Mouse (Mus musculus) intestine, postnatal 0 days (tissue): Measurements from ENCODE around the gene Exosc8. TPM values are rescaled to one million over a fixed set of nuclear protein-coding genes. Genes with fewer than 3 reads are reported as not detected.

Experiments used
- ATAC-seq: fragments of 200-750 bp; cut with Nextera tagmentation; 2 replicates; pipeline ENCODE4 v1.8.0; 2017; ENCODE audit warnings: mild to moderate bottlenecking, moderate TSS enrichment, moderate library complexity
- H3K27ac ChIP-seq: fragments of 300-500 bp; sonication (generic); 2 replicates; pipeline ENCODE4 v1.5.1; 2014; ENCODE audit warnings: mild to moderate bottlenecking, low read depth, low read length, moderate library complexity
- H3K27me3 ChIP-seq: fragments of 300-500 bp; sonication (generic); replicated peaks from 2 replicates; pipeline ENCODE4 v1.6.1; 2014; ENCODE audit warnings: low read length, mixed read lengths; ENCODE audit not compliant: control insufficient read depth, insufficient read depth
- H3K36me3 ChIP-seq: fragments of 300-500 bp; sonication (generic); 2 replicates; pipeline ENCODE4 v1.6.1; 2014; ENCODE audit warnings: mild to moderate bottlenecking, moderate library complexity; ENCODE audit not compliant: control insufficient read depth, insufficient read depth
- H3K4me1 ChIP-seq: fragments of 300-500 bp; sonication (generic); replicated peaks from 2 replicates; pipeline ENCODE4 v1.6.1; 2014; ENCODE audit warnings: antibody characterized with exemption, low read length, mixed read lengths; ENCODE audit not compliant: control insufficient read depth, insufficient read depth
- H3K4me2 ChIP-seq: fragments of 300-500 bp; sonication (generic); replicated peaks from 2 replicates; pipeline ENCODE4 v1.6.1; 2014; ENCODE audit warnings: low read depth, mild to moderate bottlenecking, moderate library complexity
- H3K4me3 ChIP-seq: fragments of 300-500 bp; sonication (generic); 2 replicates; pipeline ENCODE4 v1.5.1; 2014; ENCODE audit warnings: low read depth, low read length
- H3K9ac ChIP-seq: fragments of 300-500 bp; sonication (generic); 2 replicates; pipeline ENCODE4 v1.6.1; 2014; ENCODE audit warnings: mild to moderate bottlenecking, low read depth, low read length
- H3K9me3 ChIP-seq: fragments of 300-500 bp; sonication (generic); 2 replicates; pipeline ENCODE4 v1.6.1; 2016; ENCODE audit warnings: mixed run types; ENCODE audit not compliant: control insufficient read depth
- CTCF ChIP-seq: sonication (generic); IDR thresholded peaks from 2 replicates; pipeline ENCODE4 v1.5.1; 2016; ENCODE audit warnings: low read depth, mild to moderate bottlenecking, control low read depth, antibody characterized with exemption, moderate library complexity
- WGBS: fragments of 180-500 bp; shearing (Covaris S2); extraction: QIAGEN DNeasy Blood & Tissue Kit; methylation state at CpG from one replicate; pipeline ENCODE4 v1.1.7; 2014; 5-methylcytosine and 5-hydroxymethylcytosine counted together
- polyA plus RNA-seq: library from polyadenylated mRNA; unstranded; fragments of >200 nt; fragmentation: Nextera tagmentation; extraction: Ambion mirVana; gene quantifications from 2 replicates; pipeline ENCODE4 v1.2.1, GENCODE M21; 2015

Exosc8 gene
- polyA plus RNA-seq, 1 experiment from 2014 or later: 31.7 TPM

DNA sequence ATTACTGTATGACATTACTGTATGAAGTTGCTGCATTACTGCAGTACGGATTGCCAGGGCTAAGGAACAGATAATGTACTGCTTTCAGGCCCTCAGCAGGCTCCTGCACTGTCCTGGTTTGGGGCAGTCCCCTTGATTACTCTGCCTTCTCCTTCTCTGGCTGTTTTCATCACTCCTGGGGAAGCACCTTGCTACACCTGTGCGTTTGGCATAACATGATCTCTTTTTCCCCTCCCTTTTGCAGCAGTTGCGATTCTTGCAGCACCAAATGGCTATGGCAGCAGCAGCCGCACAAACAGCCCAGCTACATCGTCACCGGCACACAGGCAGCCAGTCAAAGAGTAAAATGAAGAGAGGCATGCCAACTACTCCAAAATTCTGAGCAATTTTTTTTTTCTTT is 7.1 kb downstream of the Exosc8 start:
- Histone ChIP-seq H3K4me1 (no peaks in the 10 kb centered on the region), H3K9ac (no peak overlapping the region), H3K4me3 (no peak overlapping the region), H3K4me2 (no peak overlapping the region), H3K27ac (no peak overlapping the region), H3K27me3 (no peaks in the 10 kb centered on the region), H3K9me3 (no peaks in the 10 kb centered on the region), H3K36me3 (peaks cover 57% of the 10 kb centered on the region)
- TF ChIP-seq CTCF: no peak
- WGBS: 85% methylated on average over 6 of the region's 6 CpGs
- ATAC-seq: no peak

DNA sequence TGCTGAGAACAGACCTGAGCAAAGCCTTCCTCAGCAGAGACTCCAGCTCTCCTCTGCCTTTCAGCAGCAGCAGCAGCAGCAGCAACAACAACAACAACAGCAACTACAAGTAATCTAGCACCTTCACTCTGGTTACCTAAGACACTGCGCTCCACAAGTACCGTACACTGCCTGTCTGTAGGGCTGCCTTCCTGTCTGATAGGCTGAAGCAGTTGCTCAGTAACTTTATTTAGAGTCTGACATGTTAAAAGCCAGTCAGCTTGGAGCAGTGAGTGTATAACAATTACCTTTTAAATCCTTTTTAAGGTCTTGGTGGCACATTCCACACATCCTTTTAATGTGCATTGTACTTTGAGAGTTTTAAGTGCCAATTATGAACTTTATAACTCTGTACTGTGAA is 7.6 kb downstream of the Exosc8 start:
- Histone ChIP-seq H3K4me1 (no peaks in the 10 kb centered on the region), H3K9me3 (no peaks in the 10 kb centered on the region), H3K27ac (no peak overlapping the region), H3K4me2 (no peak overlapping the region), H3K36me3 (peaks cover 62% of the 10 kb centered on the region), H3K9ac (no peak overlapping the region), H3K27me3 (no peaks in the 10 kb centered on the region), H3K4me3 (no peak overlapping the region)
- TF ChIP-seq CTCF: no peak
- 96% methylated on average over 2 of the region's 2 CpGs for WGBS
- ATAC-seq: no peak

DNA sequence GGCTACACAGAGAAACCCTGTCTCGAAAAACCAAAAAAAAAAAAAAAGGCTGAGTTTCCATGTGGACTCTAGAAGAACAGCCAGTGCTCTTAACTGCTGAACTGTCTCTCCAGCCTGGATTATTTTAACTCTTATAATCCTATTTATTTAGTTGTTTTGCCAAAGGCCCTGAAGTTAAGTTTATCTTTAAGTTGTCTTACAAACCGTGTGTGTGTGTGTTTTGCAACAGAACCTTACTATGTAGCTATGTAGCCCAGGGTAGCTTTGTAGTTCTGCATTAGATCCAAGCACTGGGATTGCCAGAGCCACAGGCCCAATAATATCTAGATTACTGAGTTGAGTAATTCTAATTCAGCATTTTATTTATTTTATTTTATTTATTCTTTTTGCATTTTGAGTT is 9.8 kb downstream of the Exosc8 start:
- H3K4me2 ChIP-seq: no peak overlapping the region
- 64% methylated on average over 2 of the region's 2 CpGs for WGBS
- no peaks in the 10 kb centered on the region for H3K4me1 ChIP-seq
- H3K4me3 ChIP-seq: no peak overlapping the region
- H3K36me3 ChIP-seq: peaks cover 73% of the 10 kb centered on the region
- H3K27me3 ChIP-seq: no peaks in the 10 kb centered on the region
- no peak overlapping the region for H3K27ac ChIP-seq
- TF ChIP-seq CTCF: no peak
- H3K9me3 ChIP-seq: no peaks in the 10 kb centered on the region
- no peak overlapping the region for H3K9ac ChIP-seq
- ATAC-seq: no peak

GRCm38 (mm10) chr3:54723741-54724500 is 11.3 kb downstream of the Exosc8 start:
- 80% methylated on average over 10 of the region's 10 CpGs for WGBS
- Histone ChIP-seq H3K4me1 (no peaks in the 10 kb centered on the region), H3K27me3 (no peaks in the 10 kb centered on the region), H3K4me3 (no peak overlapping the region), H3K4me2 (no peak overlapping the region), H3K36me3 (peaks cover 63% of the 10 kb centered on the region), H3K9ac (no peak overlapping the region), H3K9me3 (no peaks in the 10 kb centered on the region), H3K27ac (no peak overlapping the region)
- ATAC-seq: no peak
- TF ChIP-seq CTCF: no peak

- ATAC-seq: no peak
- no peak overlapping the region for H3K4me2 ChIP-seq
- H3K27ac ChIP-seq: no peak overlapping the region
- no peak overlapping the region for H3K9ac ChIP-seq
- H3K9me3 ChIP-seq: no peaks in the 10 kb centered on the region
- 67% methylated on average over 3 of the region's 3 CpGs for WGBS
- H3K27me3 ChIP-seq: no peaks in the 10 kb centered on the region
- no peak overlapping the region for H3K4me3 ChIP-seq
- peaks cover 75% of the 10 kb centered on the region for H3K36me3 ChIP-seq
- TF ChIP-seq CTCF: no peak
- H3K4me1 ChIP-seq: no peaks in the 10 kb centered on the region
Observed at GRCm38 (mm10) chr3:54718947-54719346, 16.2 kb downstream of the Exosc8 start.

DNA sequence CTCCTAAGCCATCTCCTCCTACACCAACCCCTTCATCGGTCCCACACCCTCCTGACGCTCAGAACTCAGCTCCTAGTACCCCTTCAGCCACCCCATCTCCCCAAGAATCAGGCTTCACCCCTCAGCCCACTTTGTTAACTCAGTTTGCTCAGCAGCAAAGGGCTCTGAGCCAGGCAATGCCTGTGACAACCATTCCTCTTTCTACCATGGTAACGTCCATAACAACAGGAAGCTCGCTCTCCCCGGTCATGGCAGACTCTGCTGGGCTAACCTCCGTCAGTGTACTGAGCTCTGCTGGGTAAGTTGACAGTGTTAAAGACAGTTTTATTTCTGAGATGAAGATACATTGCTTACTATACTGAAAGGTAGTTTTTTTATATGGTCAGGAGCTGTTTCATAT is 17.8 kb downstream of the Exosc8 start:
- Histone ChIP-seq H3K9me3 (no peaks in the 10 kb centered on the region), H3K27ac (no peak overlapping the region), H3K9ac (no peak overlapping the region), H3K4me3 (no peak overlapping the region), H3K27me3 (no peaks in the 10 kb centered on the region), H3K4me1 (no peaks in the 10 kb centered on the region), H3K36me3 (peaks cover 68% of the 10 kb centered on the region), H3K4me2 (no peak overlapping the region)
- no peak for TF ChIP-seq CTCF
- 81% methylated on average over 6 of the region's 6 CpGs for WGBS
- ATAC-seq: no peak
